Mouse (Mus musculus): ENCODE results near the gene Ccdc80.

Ccdc80 gene

GRCm38 (mm10) chr16:45124230-45125203, 31.3 kb downstream of the Ccdc80 start:
- Histone ChIP-seq H3K9me3 (ENCODE audit: low read length) (no peaks in the 10 kb centered on the region), H3K36me3 (ENCODE audit: insufficient read depth, low read length) (no peaks in the 10 kb centered on the region), H3K27me3 (ENCODE audit: insufficient read depth, low read length) (no peaks in the 10 kb centered on the region), H3K4me3 (replicated peaks; ENCODE audit: low read length) (no peak overlapping the region), H3K4me1 (replicated peaks; ENCODE audit: low read depth, low read length) (no peaks in the 10 kb centered on the region)
- TF ChIP-seq CTCF (conservative IDR thresholded peaks at IDR 0.05; ENCODE audit: low read length) (no peak), POU5F1 (IDR thresholded peaks at IDR 0.05; ENCODE audit: borderline replicate concordance, low read length) (no peak), NANOG (IDR thresholded peaks at IDR 0.05; ENCODE audit: borderline replicate concordance, low read length) (no peak)

DNA sequence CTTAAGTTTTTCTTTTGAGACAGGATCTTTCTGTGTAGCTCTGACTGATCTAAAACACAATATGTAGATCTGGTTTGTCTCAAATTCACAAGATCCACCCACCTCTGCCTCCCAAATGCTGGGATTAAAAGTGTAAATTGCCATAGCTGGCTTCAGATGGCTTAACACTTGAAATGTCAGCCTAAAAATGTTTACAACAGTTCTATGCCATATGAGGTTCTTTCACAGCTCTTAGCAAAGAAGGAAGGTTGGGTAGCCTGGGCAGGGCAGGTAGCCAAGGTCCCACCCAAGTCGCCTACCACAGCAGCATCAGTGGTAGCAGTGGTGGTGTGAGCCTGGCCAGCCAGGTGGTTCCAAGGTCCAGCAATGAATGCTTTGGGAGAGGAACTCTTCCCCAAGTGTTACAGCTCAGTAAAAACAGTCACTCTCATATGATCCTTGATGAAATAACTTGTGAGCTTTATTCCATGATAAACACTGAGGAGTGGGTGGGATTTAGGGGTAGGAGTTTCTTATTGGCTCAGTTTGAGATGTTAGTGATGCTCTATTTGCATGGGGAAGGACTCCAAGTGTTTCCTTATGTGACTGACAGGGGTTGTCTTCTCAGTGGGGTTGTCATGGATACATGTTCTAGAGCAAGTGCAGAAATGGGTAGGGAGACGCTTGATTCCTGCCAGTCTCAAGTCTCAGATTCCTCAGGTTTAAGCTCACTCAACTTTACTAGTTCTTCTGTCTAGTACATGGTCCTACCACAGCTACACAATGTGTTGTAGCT, 34.9 kb downstream of the Ccdc80 start:
- no peak for TF ChIP-seq CTCF (conservative IDR thresholded peaks at IDR 0.05; ENCODE audit: low read length)
- no peak for TF ChIP-seq POU5F1 (IDR thresholded peaks at IDR 0.05; ENCODE audit: borderline replicate concordance, low read length)
- TF ChIP-seq NANOG (IDR thresholded peaks at IDR 0.05; ENCODE audit: borderline replicate concordance, low read length): no peak
- Histone ChIP-seq H3K4me1 (replicated peaks; ENCODE audit: low read depth, low read length) (no peaks in the 10 kb centered on the region), H3K27me3 (ENCODE audit: insufficient read depth, low read length) (no peaks in the 10 kb centered on the region), H3K9me3 (ENCODE audit: low read length) (no peaks in the 10 kb centered on the region), H3K4me3 (replicated peaks; ENCODE audit: low read length) (no peak overlapping the region), H3K36me3 (ENCODE audit: insufficient read depth, low read length) (no peaks in the 10 kb centered on the region)

DNA sequence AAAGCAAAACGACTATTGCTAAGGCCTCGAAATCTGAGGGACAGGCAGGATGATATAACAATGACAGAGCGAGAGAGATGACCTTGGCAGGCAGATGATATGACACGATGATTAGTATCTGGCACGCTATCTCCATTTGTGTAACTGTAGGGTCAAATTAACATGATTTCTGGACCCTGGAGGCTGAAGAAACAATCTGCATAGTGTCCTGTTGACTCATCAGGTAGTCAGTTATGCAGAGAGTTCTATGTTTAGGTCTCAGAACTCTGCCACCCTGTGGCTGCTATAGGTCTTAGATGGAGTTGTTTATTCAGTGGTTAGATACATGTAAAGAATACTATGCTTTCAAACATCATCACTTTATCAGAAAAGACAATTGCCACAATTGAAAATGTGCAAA, 48.5 kb downstream of the Ccdc80 start:
- peaks cover 13% of the 10 kb centered on the region; the same call in 1 of the 2 replicates for H3K36me3 ChIP-seq (ENCODE audit: insufficient read depth, low read length)
- TF ChIP-seq CTCF (conservative IDR thresholded peaks at IDR 0.05; ENCODE audit: low read length) (no peak), POU5F1 (IDR thresholded peaks at IDR 0.05; ENCODE audit: borderline replicate concordance, low read length) (no peak), NANOG (IDR thresholded peaks at IDR 0.05; ENCODE audit: borderline replicate concordance, low read length) (no peak)
- H3K4me1 ChIP-seq (replicated peaks; ENCODE audit: low read depth, low read length): no peaks in the 10 kb centered on the region
- no peaks in the 10 kb centered on the region for H3K27me3 ChIP-seq (ENCODE audit: insufficient read depth, low read length)
- no peaks in the 10 kb centered on the region for H3K9me3 ChIP-seq (ENCODE audit: low read length)
- H3K4me3 ChIP-seq (replicated peaks; ENCODE audit: low read length): no peak overlapping the region

DNA sequence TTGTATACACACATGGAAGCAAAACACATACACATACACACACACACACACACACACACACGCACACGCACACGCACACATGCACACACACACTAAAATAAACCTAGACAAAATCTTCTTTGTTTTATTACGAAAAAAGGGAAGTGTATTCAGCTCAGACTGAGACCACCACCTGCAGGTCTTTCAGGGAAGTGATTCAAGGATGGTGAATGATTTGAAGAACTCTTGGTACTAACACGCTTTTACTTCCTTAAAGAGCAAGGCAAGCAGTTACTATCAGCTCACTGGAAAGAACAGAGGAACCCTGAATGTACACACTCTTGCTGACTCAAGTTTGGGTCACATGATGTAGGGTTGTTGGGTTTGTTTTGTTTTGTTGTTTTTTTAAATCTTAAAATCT, 49.4 kb downstream of the Ccdc80 start:
- Histone ChIP-seq H3K4me3 (replicated peaks; ENCODE audit: low read length) (no peak overlapping the region), H3K4me1 (replicated peaks; ENCODE audit: low read depth, low read length) (no peaks in the 10 kb centered on the region), H3K36me3 (ENCODE audit: insufficient read depth, low read length) (peaks cover 13% of the 10 kb centered on the region; the same call in 1 of the 2 replicates), H3K27me3 (ENCODE audit: insufficient read depth, low read length) (no peaks in the 10 kb centered on the region), H3K9me3 (ENCODE audit: low read length) (no peaks in the 10 kb centered on the region)
- no peak for TF ChIP-seq CTCF (conservative IDR thresholded peaks at IDR 0.05; ENCODE audit: low read length)
- TF ChIP-seq POU5F1 (IDR thresholded peaks at IDR 0.05; ENCODE audit: borderline replicate concordance, low read length): no peak
- no peak for TF ChIP-seq NANOG (IDR thresholded peaks at IDR 0.05; ENCODE audit: borderline replicate concordance, low read length)

DNA sequence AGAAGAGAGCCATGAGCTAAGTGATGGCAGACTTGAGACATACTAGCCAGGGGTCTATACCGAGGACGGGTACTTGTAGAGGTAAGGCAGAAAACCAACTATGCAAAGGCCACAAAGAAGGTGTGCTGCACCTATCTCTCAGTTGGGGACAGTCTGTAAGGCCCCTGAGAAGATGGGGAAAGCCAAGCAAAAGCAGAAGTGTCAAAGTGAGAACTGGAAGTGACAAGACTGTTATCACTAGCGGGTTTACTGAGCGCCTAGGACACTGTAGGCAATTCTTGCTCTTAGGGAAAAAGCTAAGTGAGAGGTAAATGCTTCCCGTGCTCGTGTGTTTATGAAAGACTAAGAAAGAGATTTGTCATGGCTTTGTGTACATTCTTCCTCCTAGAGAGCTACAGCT, 51.9 kb downstream of the Ccdc80 start:
- Histone ChIP-seq H3K9me3 (ENCODE audit: low read length) (no peaks in the 10 kb centered on the region), H3K4me1 (replicated peaks; ENCODE audit: low read depth, low read length) (no peaks in the 10 kb centered on the region), H3K27me3 (ENCODE audit: insufficient read depth, low read length) (no peaks in the 10 kb centered on the region), H3K4me3 (replicated peaks; ENCODE audit: low read length) (no peak overlapping the region), H3K36me3 (ENCODE audit: insufficient read depth, low read length) (peaks cover 23% of the 10 kb centered on the region)
- TF ChIP-seq NANOG (IDR thresholded peaks at IDR 0.05; ENCODE audit: borderline replicate concordance, low read length) (no peak), CTCF (conservative IDR thresholded peaks at IDR 0.05; ENCODE audit: low read length) (no peak), POU5F1 (IDR thresholded peaks at IDR 0.05; ENCODE audit: borderline replicate concordance, low read length) (no peak)

- Histone ChIP-seq H3K27me3 (ENCODE audit: insufficient read depth, low read length) (no peaks in the 10 kb centered on the region), H3K4me3 (replicated peaks; ENCODE audit: low read length) (no peak overlapping the region), H3K36me3 (ENCODE audit: insufficient read depth, low read length) (peaks cover 22% of the 10 kb centered on the region), H3K4me1 (replicated peaks; ENCODE audit: low read depth, low read length) (no peaks in the 10 kb centered on the region), H3K9me3 (ENCODE audit: low read length) (no peaks in the 10 kb centered on the region)
- no peak for TF ChIP-seq NANOG (IDR thresholded peaks at IDR 0.05; ENCODE audit: borderline replicate concordance, low read length)
- TF ChIP-seq POU5F1 (IDR thresholded peaks at IDR 0.05; ENCODE audit: borderline replicate concordance, low read length): no peak
- no peak for TF ChIP-seq CTCF (conservative IDR thresholded peaks at IDR 0.05; ENCODE audit: low read length)
Observed at GRCm38 (mm10) chr16:45148488-45149082, 55.4 kb downstream of the Ccdc80 start.

GRCm38 (mm10) chr16:45154741-45155250, 61.6 kb downstream of the Ccdc80 start:
- Histone ChIP-seq H3K9me3 (ENCODE audit: low read length) (no peaks in the 10 kb centered on the region), H3K4me1 (replicated peaks; ENCODE audit: low read depth, low read length) (peaks cover 10% of the 10 kb centered on the region), H3K27me3 (ENCODE audit: insufficient read depth, low read length) (no peaks in the 10 kb centered on the region), H3K4me3 (replicated peaks; ENCODE audit: low read length) (no peak overlapping the region), H3K36me3 (ENCODE audit: insufficient read depth, low read length) (peaks cover 7% of the 10 kb centered on the region; the same call in 1 of the 2 replicates)
- TF ChIP-seq POU5F1 (IDR thresholded peaks at IDR 0.05; ENCODE audit: borderline replicate concordance, low read length) (no peak), NANOG (IDR thresholded peaks at IDR 0.05; ENCODE audit: borderline replicate concordance, low read length) (no peak), CTCF (conservative IDR thresholded peaks at IDR 0.05; ENCODE audit: low read length) (no peak)

GRCm38 (mm10) chr16:45158136-45158521, 64.9 kb downstream of the Ccdc80 start:
- Histone ChIP-seq H3K27me3 (ENCODE audit: insufficient read depth, low read length) (no peaks in the 10 kb centered on the region), H3K4me1 (replicated peaks; ENCODE audit: low read depth, low read length) (peaks cover 13% of the 10 kb centered on the region), H3K36me3 (ENCODE audit: insufficient read depth, low read length) (no peaks in the 10 kb centered on the region), H3K4me3 (replicated peaks; ENCODE audit: low read length) (peak overlapping the region; percentile 94), H3K9me3 (ENCODE audit: low read length) (no peaks in the 10 kb centered on the region)
- TF ChIP-seq NANOG (IDR thresholded peaks at IDR 0.05; ENCODE audit: borderline replicate concordance, low read length): no peak
- TF ChIP-seq POU5F1 (IDR thresholded peaks at IDR 0.05; ENCODE audit: borderline replicate concordance, low read length): no peak
- no peak for TF ChIP-seq CTCF (conservative IDR thresholded peaks at IDR 0.05; ENCODE audit: low read length)
